Mouse (Mus musculus): Measurements from ENCODE around the gene Tnfrsf23.

- TF ChIP-seq EP300 (IDR thresholded peaks at IDR 0.05) (no peak), CTCF (IDR thresholded peaks at IDR 0.05) (no peak)
These were observed 4.1 kb downstream of the Tnfrsf23 start for GRCm38 (mm10) chr7:143681566-143681965.
